Mouse (Mus musculus) forebrain, embryonic 16.5 days (tissue): ENCODE measurements around the gene Cox6a1. TPM values are rescaled to one million over a fixed set of nuclear protein-coding genes. Genes with fewer than 3 reads are reported as not detected.

Source experiments
- ATAC-seq: fragments of 200-750 bp; cut with Nextera tagmentation; 2 replicates; pipeline ENCODE4 v1.8.0; 2017; ENCODE audit warnings: mild to moderate bottlenecking, moderate library complexity
- H3K27ac ChIP-seq: fragments of 300-500 bp; sonication (generic); 2 replicates; pipeline ENCODE4 v1.5.1; 2014; ENCODE audit warnings: low read length, control low read depth
- H3K27me3 ChIP-seq: fragments of 300-500 bp; sonication (generic); replicated peaks from 2 replicates; pipeline ENCODE4 v1.6.1; 2014; ENCODE audit warnings: low read length; ENCODE audit not compliant: control insufficient read depth, insufficient read depth
- H3K36me3 ChIP-seq: fragments of 300-500 bp; sonication (generic); 2 replicates; pipeline ENCODE4 v1.6.1; 2014; ENCODE audit not compliant: control insufficient read depth, insufficient read depth
- H3K4me1 ChIP-seq: fragments of 300-500 bp; sonication (generic); replicated peaks from 2 replicates; pipeline ENCODE4 v1.6.1; 2014; ENCODE audit warnings: low read length; ENCODE audit not compliant: control insufficient read depth, insufficient read depth
- H3K4me2 ChIP-seq: fragments of 300-500 bp; sonication (generic); 2 replicates; pipeline ENCODE4 v1.6.1; 2014; ENCODE audit warnings: mild to moderate bottlenecking, low read length, control low read depth
- H3K4me3 ChIP-seq: fragments of 300-500 bp; sonication (generic); replicated peaks from 2 replicates; pipeline ENCODE4 v1.5.1; 2014; ENCODE audit warnings: mild to moderate bottlenecking, low read length, control low read depth
- H3K9ac ChIP-seq: fragments of 300-500 bp; sonication (generic); replicated peaks from 2 replicates; pipeline ENCODE4 v1.6.1; 2014; ENCODE audit warnings: low read depth, low read length, control low read depth
- H3K9me3 ChIP-seq: fragments of 300-500 bp; sonication (generic); 2 replicates; pipeline ENCODE4 v1.6.1; 2016; ENCODE audit warnings: low read length; ENCODE audit not compliant: control insufficient read depth
- WGBS: fragments of 180-500 bp; shearing (Covaris S2); extraction: QIAGEN DNeasy Blood & Tissue Kit; methylation state at CpG from one replicate; pipeline ENCODE4 v1.1.7; 2014; 5-methylcytosine and 5-hydroxymethylcytosine counted together
- polyA plus RNA-seq: library from polyadenylated mRNA; unstranded; fragments of >200 nt; fragmentation: Nextera tagmentation; extraction: Ambion mirVana; gene quantifications from 2 replicates; pipeline ENCODE4 v1.2.1, GENCODE M21; 2015

Cox6a1 gene
- polyA plus RNA-seq, 1 experiment from 2014 or later = 925 TPM

DNA sequence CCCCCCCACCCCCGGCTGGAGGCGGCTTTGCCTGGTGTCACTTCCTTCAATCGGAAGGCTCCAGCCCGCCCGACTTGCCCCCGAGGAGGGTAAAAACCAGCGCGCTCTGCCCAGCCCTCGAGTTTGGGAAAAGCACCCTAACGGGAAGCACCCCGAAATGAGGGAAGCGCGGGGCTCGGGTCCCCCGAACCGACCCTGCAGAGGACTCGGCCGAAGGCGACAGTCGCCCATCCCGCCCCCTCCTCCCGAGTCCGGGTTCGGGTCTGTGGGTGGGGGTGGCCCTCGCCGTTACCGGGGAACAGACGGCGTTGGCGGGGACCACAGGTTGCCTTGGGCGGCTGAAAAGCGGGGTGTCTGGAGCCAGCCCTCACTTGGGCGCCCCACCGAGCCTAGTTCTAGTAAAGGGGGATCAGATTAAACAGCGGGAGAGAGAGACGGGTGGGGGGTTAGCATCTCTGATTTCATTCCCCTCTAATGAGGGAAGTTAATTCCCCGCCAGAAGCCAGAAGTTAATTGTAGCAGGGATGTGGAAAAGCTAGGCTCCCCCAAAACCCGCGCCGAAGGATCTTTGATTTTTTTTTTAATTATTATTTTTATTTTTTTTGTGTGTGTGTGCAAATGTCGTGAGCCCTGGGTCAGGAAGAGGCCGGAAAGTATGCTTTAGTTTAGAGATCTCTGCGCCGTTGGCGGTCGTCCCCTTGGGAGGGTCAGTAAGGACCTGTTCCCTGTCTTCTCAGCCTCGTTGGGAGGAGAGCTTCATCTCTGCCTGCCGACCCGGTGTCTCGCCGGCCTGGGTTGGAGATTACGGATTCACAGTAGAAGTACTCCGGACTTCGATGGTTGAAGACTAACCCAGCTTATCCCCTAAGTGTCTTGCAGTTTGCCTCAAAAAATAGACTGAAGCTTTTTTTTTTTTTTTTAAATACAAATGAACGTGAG is 20.9 kb downstream of the Cox6a1 start:
- H3K4me3 ChIP-seq = peak overlapping the region; percentile 69
- H3K27ac ChIP-seq = 0 out of 2 replicates have a peak overlapping the region, but pooled peaks have one; percentile 5
- H3K9ac ChIP-seq = peak overlapping the region; percentile 85
- H3K36me3 ChIP-seq = peaks cover 19% of the 10 kb centered on the region
- no peaks in the 10 kb centered on the region for H3K27me3 ChIP-seq
- H3K4me2 ChIP-seq = peak overlapping the region; percentile 95
- WGBS = under 1% methylated on average over 52 of the region's 55 CpGs
- H3K9me3 ChIP-seq = no peaks in the 10 kb centered on the region
- H3K4me1 ChIP-seq = peaks cover 23% of the 10 kb centered on the region
- peak; percentile 20; the same call in 1 of the 2 replicates for ATAC-seq

DNA sequence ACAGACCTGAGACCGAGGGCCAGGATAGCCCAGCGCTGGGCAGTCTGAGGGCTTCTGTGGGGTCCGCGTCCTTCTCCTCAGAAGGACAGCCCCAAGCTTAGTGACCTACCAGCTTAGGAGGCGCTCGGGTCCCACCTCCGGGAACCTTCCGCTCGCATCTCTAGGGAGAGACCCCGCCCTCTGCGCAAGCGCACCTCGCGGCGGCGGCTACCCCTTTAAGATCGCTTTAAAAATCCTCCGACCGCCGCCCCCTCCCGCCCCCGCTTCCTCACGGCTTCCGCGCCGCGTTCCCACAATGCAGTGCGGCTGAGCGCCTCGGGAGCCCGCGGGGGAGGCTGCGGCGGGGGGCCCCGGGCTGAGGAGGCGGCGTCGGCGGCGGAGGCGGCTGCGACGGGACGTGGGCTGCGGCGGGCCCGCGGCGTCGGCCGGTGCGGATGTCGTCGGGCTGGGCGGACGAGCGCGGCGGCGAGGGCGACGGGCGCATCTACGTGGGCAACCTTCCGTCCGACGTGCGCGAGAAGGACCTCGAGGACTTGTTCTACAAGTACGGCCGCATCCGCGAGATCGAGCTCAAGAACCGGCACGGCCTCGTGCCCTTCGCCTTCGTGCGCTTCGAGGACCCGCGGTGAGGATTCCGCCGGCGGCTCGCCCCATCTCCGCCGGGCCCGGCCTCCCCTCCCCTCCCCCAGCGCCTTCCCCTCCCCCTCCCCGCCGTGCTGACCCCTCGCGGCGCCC is 21.7 kb downstream of the Cox6a1 start, which contains the start of gene Srsf9:
Gene Srsf9, plus strand, starts transcription at position 303 of the 735 bp plus-strand sequence.
- WGBS = 1% methylated on average over 56 of the region's 97 CpGs
- Histone ChIP-seq H3K4me1 (peaks cover 23% of the 10 kb centered on the region), H3K36me3 (peaks cover 12% of the 10 kb centered on the region), H3K27me3 (no peaks in the 10 kb centered on the region), H3K4me3 (peak within 1 kb of the TSS; percentile 69), H3K4me2 (peak within 1 kb of the TSS; percentile 95), H3K9me3 (no peaks in the 10 kb centered on the region), H3K9ac (peak within 1 kb of the TSS; percentile 85), H3K27ac (peak within 1 kb of the TSS; percentile 77)
- ATAC-seq = peak; percentile 94

DNA sequence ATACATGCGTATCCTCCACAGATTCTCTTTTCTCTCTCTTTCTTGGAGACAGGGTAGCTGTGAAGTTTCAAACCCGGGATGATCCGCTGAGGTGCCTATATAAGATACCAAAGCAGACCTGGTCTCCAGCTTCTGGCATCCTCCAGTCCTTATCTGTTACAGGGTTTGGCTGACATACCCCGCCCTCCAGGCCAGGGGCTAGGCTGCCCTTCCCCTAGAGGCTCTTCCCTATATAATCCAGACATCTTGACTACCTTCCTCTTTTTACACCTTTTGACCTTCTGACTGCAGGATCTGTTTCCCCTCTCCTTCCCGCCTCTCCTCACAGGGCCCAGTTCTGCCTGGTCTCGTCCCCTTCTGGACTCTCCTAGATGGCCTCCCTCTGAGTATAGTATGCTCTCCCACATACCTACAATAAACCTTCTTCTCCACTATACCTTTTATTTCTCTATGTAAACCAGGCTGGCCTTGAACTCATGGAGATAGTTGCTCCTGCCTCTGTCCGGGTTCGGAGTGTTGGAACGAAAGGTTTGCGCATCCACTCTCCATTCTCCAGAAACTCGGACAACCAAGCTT is 22.4 kb downstream of the Cox6a1 start:
- peak; percentile 34 for ATAC-seq
- WGBS = 31% methylated on average over 11 of the region's 11 CpGs

DNA sequence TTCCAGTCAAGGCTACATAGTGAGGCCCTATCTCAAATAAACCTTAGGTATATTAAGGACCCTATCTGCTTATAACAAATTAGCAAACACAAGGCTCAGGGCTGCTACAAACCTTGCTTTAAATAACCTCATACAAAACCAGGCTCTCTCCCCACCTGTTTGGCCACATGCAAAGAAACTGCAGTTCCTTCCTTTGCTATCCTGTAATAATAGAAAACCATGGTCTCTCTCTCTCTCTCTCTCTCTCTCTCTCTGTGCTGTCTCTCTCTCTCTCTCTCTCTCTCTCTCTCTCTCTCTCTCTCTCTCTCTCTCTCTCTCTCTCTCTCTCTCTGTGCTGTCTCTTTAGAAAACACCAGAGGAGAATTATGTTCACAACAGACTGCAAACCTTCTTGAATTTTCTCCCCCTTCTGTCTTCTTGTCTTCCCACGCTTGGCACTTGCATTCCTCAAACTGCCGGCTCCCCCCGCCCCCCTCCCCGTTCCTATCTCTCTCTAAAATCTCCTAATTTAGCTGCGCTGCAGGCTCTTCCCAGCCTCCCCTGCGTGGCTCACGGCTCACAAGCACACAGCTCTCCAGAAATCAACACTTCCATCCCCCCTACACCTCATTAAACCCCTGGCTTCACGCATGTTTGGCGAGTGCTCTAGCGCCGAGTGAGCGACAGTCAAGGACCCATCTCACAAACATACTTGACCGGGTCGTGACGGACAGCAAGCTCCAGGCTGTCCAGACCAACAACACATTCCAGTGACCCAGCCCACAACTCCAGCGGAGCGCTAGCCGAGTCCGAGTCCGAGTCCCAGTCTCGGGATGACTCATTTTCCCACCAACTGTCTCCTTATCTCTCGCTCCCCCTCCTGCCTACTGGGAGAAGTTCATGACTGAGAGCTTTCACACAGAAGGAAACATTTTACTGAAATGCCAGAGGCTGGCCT is 29.5 kb downstream of the Cox6a1 start:
- peak overlapping the region; percentile 52 for H3K9ac ChIP-seq
- H3K4me1 ChIP-seq = peaks cover 35% of the 10 kb centered on the region
- peak overlapping the region; percentile 80 for H3K27ac ChIP-seq
- peak overlapping the region; percentile 40 for H3K4me3 ChIP-seq
- H3K9me3 ChIP-seq = no peaks in the 10 kb centered on the region
- H3K36me3 ChIP-seq = no peaks in the 10 kb centered on the region
- under 1% methylated on average over 22 of the region's 22 CpGs for WGBS
- no peaks in the 10 kb centered on the region for H3K27me3 ChIP-seq
- ATAC-seq = peak; percentile 83
- H3K4me2 ChIP-seq = peak overlapping the region; percentile 70

More for the DNA sequence above, 22.4 kb downstream of the Cox6a1 start:
- H3K9ac ChIP-seq = peak overlapping the region; percentile 85
- H3K4me3 ChIP-seq = peak overlapping the region; percentile 69
- H3K9me3 ChIP-seq = no peaks in the 10 kb centered on the region
- peaks cover 8% of the 10 kb centered on the region; the same call in 1 of the 2 replicates for H3K36me3 ChIP-seq
- H3K27ac ChIP-seq = peak overlapping the region; percentile 77
- H3K27me3 ChIP-seq = no peaks in the 10 kb centered on the region
- H3K4me2 ChIP-seq = peak overlapping the region; percentile 53
- peaks cover 23% of the 10 kb centered on the region for H3K4me1 ChIP-seq

DNA sequence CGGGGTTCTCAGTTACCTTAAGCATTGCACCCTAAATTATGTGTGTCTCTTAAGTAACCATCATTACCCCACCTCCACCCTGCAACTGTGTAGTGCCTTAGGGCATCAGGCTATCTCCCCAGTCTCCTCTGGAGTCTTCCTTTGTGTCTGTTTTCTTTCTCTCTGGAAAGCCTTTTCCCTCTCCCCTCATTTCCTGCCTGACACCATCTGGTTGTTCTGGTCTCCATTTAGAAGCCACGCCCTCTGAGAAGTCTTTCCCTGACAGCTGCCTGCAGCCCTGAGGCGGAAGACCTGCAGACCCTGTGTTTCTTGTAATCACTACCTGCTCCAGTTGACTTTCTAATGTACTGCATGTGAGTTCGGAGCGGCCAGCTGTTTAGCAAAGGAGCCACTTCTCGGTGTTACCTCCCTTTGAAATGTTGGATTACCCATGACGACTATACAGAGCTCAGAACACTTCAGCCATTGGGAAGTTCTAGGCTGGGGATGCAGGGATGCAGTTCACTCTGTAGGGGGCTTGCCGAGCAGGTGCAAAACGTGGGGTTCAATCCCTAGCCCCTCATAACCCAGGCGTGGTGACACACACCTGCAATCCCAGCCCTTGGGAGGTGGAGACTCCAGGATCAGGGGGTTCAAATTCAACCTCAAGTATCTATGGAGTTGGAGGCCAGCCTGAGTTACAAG is 31.0 kb downstream of the Cox6a1 start:
- Histone ChIP-seq H3K27me3 (no peaks in the 10 kb centered on the region), H3K9me3 (no peaks in the 10 kb centered on the region), H3K4me1 (peaks cover 35% of the 10 kb centered on the region), H3K27ac (peak overlapping the region; percentile 80), H3K4me3 (no peak overlapping the region), H3K9ac (peak overlapping the region; percentile 50; the same call in 1 of the 2 replicates), H3K4me2 (no peak overlapping the region), H3K36me3 (no peaks in the 10 kb centered on the region)
- 5% methylated on average over 10 of the region's 10 CpGs for WGBS
- 0 out of 2 replicates have a peak, but pooled peaks have one; percentile 11 for ATAC-seq

DNA sequence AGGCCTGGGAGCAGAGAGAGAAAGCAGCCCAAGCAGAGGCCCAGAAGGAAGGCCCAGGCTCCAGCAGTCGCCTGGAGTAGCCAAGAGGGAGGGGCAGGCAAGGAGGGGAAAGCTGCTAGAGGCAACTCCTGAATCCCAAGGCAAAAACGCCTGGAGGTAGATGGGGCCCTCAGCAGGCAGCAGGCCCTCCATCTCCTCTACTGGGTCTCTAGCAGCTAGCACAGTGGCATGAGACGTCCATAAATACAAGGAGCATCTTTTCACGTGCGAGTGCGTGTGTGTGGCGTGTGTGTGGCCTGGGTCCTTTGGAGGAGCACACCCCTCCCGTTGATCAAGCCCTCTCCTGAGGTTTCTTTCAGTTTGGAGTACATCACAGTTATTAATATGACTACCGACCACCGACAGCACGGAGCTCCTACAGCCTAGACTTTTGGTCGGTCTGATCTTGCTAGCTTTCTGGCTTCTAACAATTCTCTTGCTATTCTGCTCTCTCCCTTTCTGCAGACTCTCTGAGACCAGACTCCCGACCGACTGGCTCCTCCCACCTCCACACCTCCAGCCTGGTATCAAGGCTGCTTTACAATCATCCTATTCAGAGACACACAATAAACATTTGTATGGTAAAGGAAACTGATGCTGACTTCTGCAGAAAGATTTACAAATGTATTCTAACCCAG is 31.7 kb downstream of the Cox6a1 start:
- H3K9ac ChIP-seq = peak overlapping the region; percentile 50
- no peaks in the 10 kb centered on the region for H3K9me3 ChIP-seq
- no peaks in the 10 kb centered on the region for H3K27me3 ChIP-seq
- peak overlapping the region; percentile 80 for H3K27ac ChIP-seq
- WGBS = 7% methylated on average over 14 of the region's 14 CpGs
- no peak overlapping the region for H3K4me2 ChIP-seq
- ATAC-seq = peak; percentile 29; the same call in 1 of the 2 replicates
- no peaks in the 10 kb centered on the region for H3K36me3 ChIP-seq
- H3K4me3 ChIP-seq = no peak overlapping the region
- peaks cover 35% of the 10 kb centered on the region for H3K4me1 ChIP-seq

DNA sequence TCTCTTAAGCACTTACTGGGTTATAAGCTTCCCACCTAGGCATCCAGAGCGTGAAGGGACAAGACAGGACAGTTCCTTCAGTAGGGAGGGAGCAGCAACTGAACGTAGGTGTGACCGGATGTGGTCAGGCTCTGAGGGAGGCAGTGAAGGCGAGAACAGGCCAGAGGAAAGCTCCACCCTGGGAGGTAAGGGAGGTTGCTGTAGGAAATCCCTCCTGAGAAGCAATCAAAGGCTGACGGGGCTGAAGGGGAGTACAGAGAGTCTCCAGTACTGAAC is 35.2 kb downstream of the Cox6a1 start:
- H3K4me3 ChIP-seq = no peak overlapping the region
- no peak overlapping the region for H3K4me2 ChIP-seq
- H3K27me3 ChIP-seq = no peaks in the 10 kb centered on the region
- no peak for ATAC-seq
- no peaks in the 10 kb centered on the region for H3K9me3 ChIP-seq
- no peak overlapping the region for H3K27ac ChIP-seq
- no peaks in the 10 kb centered on the region for H3K36me3 ChIP-seq
- WGBS = 47% methylated on average over 5 of the region's 5 CpGs
- H3K4me1 ChIP-seq = peaks cover 22% of the 10 kb centered on the region
- H3K9ac ChIP-seq = no peak overlapping the region
